Mouse (Mus musculus): ENCODE measurements at regions not wholly inside any gene's neighbourhood (a gene's known extent, or its start where the extent isn't known, plus 50 kb on each side); places are given as distances from the start of the nearest gene placed in this dataset.

DNA sequence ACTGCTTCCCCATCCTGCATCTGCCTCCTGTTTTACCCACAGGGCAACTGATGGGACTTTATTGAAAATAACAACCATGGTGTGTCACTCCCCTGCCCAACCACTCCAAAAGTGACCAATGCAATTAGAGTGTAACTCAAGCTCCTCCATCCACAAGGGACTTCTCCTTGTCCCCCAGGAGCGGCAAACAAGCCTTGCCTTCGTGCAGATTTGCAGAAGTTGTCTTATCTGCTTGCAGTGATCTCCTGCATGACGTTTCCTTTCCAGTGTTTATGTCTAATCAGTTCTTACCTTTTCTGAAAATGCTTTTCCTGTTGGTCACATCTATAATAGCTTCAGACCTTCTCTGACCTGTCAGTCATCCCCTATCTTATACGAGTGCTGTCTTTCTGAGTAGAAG is 100.5 kb upstream of the Rxylt1 start:
- in situ Hi-C loops (cut with MboI, MseI): no loop called here

DNA sequence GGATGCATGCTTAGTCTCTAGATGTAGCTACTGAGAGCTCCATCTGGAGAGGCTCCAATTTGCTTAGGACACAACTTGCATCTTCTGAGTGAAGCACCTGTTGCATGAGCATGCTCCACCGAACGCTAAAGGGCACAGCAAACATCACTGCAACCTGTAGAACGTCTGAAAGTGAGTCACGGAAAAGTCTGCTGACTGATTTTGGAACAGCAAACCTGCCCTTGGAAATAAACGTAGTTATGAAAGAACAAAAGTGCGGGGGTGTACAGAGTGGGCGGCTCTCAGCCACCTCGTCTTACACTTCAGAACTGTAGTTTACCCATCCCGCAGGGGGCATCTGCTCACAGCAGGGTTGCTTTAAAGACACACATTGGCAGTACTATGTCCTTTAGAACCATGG is 97.0 kb upstream of the Rxylt1 start:
- in situ Hi-C loops (cut with MboI, MseI): no loop called here

DNA sequence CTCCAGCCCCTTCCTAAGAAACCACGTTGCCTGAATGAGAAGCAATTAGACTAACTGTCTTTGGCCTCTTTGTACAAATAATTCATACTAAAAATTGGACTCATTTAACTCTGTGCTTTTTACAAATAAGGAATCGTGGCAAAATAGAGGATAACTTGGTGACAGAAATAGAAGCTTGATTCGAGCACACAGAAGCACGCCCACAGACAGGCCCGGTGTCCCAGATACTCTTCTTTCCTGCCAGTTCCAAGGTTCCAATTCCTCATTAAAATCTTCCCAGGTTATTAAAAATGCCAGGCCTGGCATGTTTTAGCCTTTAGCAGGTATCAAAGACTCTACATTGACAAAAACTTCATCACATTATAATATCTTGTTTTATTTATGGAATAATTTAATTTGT is 96.2 kb upstream of the Rxylt1 start:
- in situ Hi-C loops (cut with MboI, MseI): no loop called here

DNA sequence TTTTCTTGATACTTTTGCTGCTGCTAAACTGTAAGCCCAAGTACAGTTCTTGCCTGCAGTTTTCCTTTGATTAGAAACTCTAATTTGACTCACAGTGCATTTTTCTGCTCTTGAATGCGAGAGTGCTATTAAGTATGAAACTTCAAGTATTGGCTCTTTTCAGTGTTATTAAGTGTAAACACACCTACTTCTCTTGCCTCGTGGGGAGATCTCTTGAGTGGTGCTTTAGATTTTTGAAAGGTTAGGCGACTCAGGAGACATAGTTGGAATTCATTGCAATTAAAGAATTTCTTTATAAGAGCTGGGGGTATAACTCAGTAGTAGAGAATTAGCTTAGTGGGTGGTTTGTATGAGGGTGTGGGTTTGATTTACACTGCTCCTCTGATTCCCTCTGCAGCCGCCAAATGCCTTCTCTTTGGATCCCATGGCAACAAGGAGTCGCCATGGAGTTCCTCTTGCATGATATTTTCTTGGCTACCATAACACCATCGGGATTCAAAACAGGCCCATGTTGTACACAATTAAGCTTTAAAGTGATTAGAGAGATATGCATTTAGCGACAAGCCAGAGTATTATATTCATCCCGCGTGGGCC is 88.1 kb upstream of the Rxylt1 start:
- in situ Hi-C loops (cut with MboI, MseI): no loop called here

DNA sequence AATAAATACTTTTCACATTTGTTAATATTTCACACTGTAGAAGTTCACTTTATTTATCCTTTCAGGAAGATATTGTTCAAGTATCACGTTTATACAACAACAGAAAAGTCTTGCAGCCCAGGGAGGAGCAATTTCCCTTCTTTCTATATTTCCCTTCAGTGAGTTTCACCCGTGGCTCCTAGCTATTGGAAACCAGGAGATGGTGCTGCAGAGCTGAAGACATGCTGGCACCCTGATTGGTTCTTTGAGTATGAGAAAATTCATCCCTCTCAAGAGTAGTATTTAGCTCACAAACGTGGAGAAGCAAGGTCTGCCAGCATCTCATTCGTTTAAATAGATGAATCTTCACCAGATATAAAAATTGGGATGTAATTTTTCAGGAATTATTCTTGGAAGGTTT is 85.9 kb upstream of the Rxylt1 start:
- in situ Hi-C loops (cut with MboI, MseI): no loop called here

DNA sequence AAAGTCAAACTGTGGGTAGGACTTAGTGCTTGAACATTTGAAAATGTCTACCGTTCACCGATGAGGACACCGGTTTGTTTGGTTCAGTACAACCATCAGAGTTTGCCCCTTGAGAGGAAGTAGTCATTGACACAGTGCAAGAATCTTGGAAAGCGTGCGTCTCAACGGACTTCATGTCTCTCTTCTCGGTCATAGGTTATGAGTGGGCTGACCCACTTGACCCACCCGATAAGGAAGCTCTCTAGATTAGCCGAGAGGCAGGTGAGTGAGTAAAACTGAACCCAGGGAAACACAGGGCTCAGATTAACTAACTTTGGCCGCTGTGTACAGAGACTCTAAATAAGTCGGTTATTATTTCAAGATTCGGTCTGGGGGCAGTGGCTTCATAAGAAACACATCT is 51.9 kb upstream of the Rxylt1 start:
- in situ Hi-C loops (cut with MboI, MseI): no loop called here

DNA sequence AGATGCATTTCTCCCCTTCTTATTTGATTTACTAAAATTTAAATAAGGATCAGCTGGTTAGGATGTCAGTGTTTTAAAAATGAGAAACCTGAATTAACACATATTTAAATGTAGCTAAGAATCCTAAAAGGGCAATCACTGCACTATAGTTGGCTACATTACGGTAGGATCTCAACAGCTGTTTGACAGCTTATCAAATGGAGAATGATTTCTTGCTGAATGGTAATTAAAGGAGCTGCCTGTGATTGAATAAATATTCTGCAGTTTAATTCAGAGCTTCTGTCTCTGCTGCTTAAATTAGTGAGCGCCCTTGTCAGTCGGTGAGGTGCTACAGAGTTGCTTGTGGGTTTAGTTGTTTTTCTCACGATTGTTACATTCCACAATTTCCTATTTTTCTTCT is 51.4 kb upstream of the Rxylt1 start:
- in situ Hi-C loops (cut with MboI, MseI): no loop called here
